Mouse (Mus musculus) neural tube, embryonic 13.5 days (tissue): ENCODE results near the gene Ppox. TPM values are rescaled to one million over a fixed set of nuclear protein-coding genes. Genes with fewer than 3 reads are reported as not detected.
"Not testable (repeated sequence)": the region's sequence is repeated elsewhere in the genome, so short reads cannot be mapped to it uniquely, and the experiment has no call there.

Experiments used
- ATAC-seq: fragments of 200-750 bp; cut with Nextera tagmentation; 2 replicates; pipeline ENCODE4 v1.8.0; 2017; ENCODE audit warnings: low read depth, mild to moderate bottlenecking, moderate TSS enrichment, moderate library complexity
- H3K27ac ChIP-seq: fragments of 300-500 bp; sonication (generic); replicated peaks from 2 replicates; pipeline ENCODE4 v1.5.1; 2015; ENCODE audit warnings: moderate library complexity, mild to moderate bottlenecking, inconsistent platforms
- H3K27me3 ChIP-seq: fragments of 300-500 bp; sonication (generic); 2 replicates; pipeline ENCODE4 v1.6.1; 2015; ENCODE audit warnings: mild to moderate bottlenecking, inconsistent platforms
- H3K36me3 ChIP-seq: fragments of 300-500 bp; sonication (generic); 2 replicates; pipeline ENCODE4 v1.6.1; 2015; ENCODE audit warnings: mild to moderate bottlenecking, inconsistent platforms
- H3K4me1 ChIP-seq: fragments of 300-500 bp; sonication (generic); replicated peaks from 2 replicates; pipeline ENCODE4 v1.6.1; 2015; ENCODE audit warnings: inconsistent platforms
- H3K4me2 ChIP-seq: fragments of 300-500 bp; sonication (generic); 2 replicates; pipeline ENCODE4 v1.6.1; 2015; ENCODE audit warnings: inconsistent platforms, mild to moderate bottlenecking, moderate library complexity
- H3K4me3 ChIP-seq: fragments of 300-500 bp; sonication (generic); 2 replicates; pipeline ENCODE4 v1.5.1; 2015; ENCODE audit warnings: mild to moderate bottlenecking, inconsistent platforms
- H3K9ac ChIP-seq: fragments of 300-500 bp; sonication (generic); 2 replicates; pipeline ENCODE4 v1.6.1; 2015; ENCODE audit warnings: moderate library complexity, mild to moderate bottlenecking, inconsistent platforms
- H3K9me3 ChIP-seq: fragments of 300-500 bp; sonication (generic); 2 replicates; pipeline ENCODE4 v1.6.1; 2016; ENCODE audit warnings: inconsistent platforms
- WGBS: fragments of 180-500 bp; shearing (Covaris S2); methylation state at CpG from one replicate; pipeline ENCODE4 v1.1.7; 2015; 5-methylcytosine and 5-hydroxymethylcytosine counted together
- polyA plus RNA-seq: library from polyadenylated mRNA; unstranded; fragments of >200 nt; fragmentation: Nextera tagmentation; extraction: Ambion mirVana; gene quantifications from 2 replicates; pipeline ENCODE4 v1.2.1, GENCODE M21; 2015

Ppox gene
- polyA plus RNA-seq, 1 experiment from 2014 or later: 47.2 TPM

DNA sequence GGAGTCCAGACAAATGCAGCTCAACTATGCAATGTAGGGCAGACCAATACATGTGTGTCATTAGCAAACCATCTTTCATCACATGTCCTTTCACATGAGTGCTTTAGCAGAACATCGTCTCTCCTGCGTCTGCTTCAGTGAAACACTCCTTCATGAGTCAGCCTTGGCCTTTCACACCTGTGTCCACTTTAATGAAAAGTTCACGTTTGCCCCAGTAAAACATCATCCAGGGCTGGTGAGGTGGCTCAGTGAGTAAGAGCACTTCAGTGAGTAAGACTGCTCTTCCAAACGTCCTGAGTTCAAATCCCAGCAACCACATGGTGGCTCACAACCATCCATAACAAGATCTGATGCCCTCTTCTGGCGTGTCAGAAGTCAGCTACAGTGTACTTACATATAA lies 25.2 kb upstream of the Ppox start:
- H3K27ac ChIP-seq, H3K4me1 ChIP-seq, H3K27me3 ChIP-seq, H3K4me3 ChIP-seq, H3K9me3 ChIP-seq, H3K9ac ChIP-seq, H3K4me2 ChIP-seq, ATAC-seq, H3K36me3 ChIP-seq: not testable (repeated sequence)
- WGBS: 73% methylated on average over 5 of the region's 5 CpGs

DNA sequence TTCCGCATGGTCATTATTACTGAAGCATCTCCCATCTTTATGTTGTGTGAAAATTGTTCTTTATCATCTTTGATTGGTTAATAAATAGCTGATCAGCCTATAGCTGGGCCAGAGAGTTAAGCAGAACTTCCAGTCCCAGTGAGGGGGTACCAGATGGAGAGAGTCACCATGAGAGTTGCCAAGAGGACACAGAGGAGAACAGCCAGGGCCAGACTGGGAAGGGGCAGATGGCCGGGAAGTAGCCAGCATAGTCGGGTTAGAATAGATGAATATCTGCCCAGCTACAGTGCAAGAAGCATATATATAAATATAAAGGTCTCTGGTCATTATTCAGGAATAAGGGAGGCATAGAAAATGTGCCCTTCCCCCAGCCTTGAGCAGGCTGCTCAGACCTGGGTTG lies 17.2 kb upstream of the Ppox start:
- Histone ChIP-seq H3K4me3 (no peak overlapping the region), H3K27ac (no peak overlapping the region), H3K9ac (no peak overlapping the region), H3K4me1 (peaks cover 12% of the 10 kb centered on the region), H3K27me3 (peaks cover 39% of the 10 kb centered on the region), H3K4me2 (no peak overlapping the region), H3K9me3 (no peaks in the 10 kb centered on the region), H3K36me3 (no peaks in the 10 kb centered on the region)
- 75% methylated on average over 3 of the region's 3 CpGs for WGBS
- no peak for ATAC-seq

DNA sequence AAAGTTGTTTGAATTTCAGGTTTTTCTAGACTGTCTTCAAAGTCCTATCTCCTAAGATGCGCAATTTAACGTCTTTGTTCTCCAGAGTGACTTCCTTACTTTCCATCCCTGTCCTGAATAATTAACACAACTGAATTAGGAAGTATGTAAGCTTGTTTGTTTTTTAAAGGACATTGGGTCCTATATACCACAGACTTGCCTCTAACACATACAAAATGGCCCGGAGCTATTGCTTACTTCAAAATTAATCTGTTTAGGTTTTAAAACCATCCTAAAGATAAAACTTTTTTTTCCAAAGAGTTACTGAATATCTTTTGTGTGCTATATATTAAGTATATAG lies 14.0 kb upstream of the Ppox start:
- H3K4me3 ChIP-seq: peak overlapping the region; percentile 63
- 21% methylated on average over 3 of the region's 3 CpGs for WGBS
- peak overlapping the region; percentile 54 for H3K4me2 ChIP-seq
- H3K9ac ChIP-seq: peak overlapping the region; percentile 85
- peak; percentile 19; the same call in 1 of the 2 replicates for ATAC-seq
- peaks cover 36% of the 10 kb centered on the region for H3K27me3 ChIP-seq
- peak overlapping the region; percentile 94 for H3K27ac ChIP-seq
- peaks cover 14% of the 10 kb centered on the region for H3K4me1 ChIP-seq
- no peaks in the 10 kb centered on the region for H3K9me3 ChIP-seq
- peaks cover 1% of the 10 kb centered on the region for H3K36me3 ChIP-seq

DNA sequence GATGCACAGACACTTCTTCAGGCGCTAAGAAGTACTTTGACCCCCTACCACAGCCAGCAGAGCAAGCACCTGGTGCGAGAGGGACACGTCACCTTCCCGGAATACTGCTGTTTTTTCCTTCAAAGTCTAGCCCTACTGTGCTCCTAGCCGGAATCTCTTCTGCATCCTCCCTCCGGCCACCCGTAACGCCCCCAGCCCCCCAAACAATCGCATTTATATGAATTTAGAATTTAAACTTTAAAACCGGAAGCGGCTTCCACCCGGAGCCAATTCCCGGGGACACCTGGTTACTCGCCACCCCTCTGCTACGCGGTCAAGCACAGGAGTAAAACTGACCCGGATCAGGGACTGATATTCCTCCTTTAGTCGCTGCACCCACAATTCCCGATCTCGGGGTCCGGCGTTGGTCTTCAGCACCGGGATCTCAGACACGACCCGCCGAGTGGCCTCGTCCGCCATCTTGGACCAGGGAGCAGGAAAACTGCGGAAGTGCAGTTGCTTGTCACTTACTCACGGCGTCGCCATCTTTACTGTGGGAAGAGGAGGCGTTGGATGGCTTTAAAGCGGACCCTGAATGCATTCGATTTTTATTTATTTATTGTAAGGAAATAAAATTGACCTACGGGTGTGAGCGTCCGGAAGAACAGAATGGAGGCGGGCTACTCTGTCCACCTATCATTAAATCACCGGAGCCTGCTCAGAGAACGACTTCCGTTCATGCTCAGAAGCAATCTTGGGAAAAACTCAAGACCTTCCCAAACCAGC lies 13.5 kb upstream of the Ppox start, which contains the start of gene Ufc1:
TSS of gene Ufc1 (minus strand) at position 727 of the 765 bp plus-strand sequence.
- Histone ChIP-seq H3K4me3 (peak within 1 kb of the TSS; percentile 63), H3K36me3 (peaks cover 7% of the 10 kb centered on the region), H3K27me3 (peaks cover 34% of the 10 kb centered on the region), H3K4me2 (peak within 1 kb of the TSS; percentile 80), H3K4me1 (peaks cover 14% of the 10 kb centered on the region), H3K27ac (peak within 1 kb of the TSS; percentile 94), H3K9me3 (no peaks in the 10 kb centered on the region), H3K9ac (peak within 1 kb of the TSS; percentile 85)
- ATAC-seq: peak; percentile 84
- WGBS: under 1% methylated on average over 42 of the region's 42 CpGs

DNA sequence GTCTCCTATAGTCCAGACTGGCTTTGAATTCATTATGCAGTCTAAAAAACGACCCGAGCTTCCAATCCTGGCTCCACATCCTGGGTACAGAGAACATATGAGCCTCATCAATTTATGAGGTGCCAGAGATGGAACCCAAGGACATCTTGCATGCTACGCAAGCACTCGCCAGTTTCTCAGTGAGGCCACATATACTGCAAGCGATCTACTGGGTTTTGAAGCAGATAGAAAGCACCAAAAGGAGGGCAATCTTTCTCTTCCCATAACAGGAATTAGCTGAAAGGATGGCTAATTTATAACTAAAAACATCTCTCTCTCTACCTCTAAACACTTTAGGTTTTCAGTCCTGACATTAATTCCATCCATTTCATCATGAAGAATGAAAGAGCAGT lies 12.9 kb upstream of the Ppox start:
- Histone ChIP-seq H3K27me3 (peaks cover 33% of the 10 kb centered on the region), H3K9ac (peak overlapping the region; percentile 85), H3K4me2 (peak overlapping the region; percentile 80), H3K9me3 (no peaks in the 10 kb centered on the region), H3K4me3 (peak overlapping the region; percentile 63), H3K4me1 (peaks cover 14% of the 10 kb centered on the region), H3K27ac (peak overlapping the region; percentile 94), H3K36me3 (peaks cover 13% of the 10 kb centered on the region)
- ATAC-seq: no peak
- WGBS: 39% methylated on average over 5 of the region's 5 CpGs

DNA sequence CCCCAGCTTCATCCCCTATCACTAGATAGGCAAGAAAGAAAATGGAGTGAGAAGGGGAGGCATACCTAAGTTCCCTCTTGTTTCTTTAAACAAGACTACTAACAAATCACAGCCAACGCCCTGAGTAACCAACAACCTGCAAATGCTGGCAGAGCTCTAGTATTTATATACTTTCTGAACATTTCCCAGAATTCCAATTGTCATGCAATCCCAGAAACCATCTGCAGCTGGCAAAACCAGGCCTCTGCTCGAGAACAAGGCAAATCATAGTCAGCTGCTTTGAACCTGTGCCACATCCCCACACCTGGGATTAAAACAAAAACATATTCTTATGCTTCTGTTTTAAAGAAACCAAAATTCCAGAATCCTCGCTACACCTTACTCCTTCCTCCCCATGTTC lies 12.4 kb upstream of the Ppox start:
- Histone ChIP-seq H3K36me3 (peaks cover 18% of the 10 kb centered on the region), H3K4me1 (peaks cover 19% of the 10 kb centered on the region), H3K27ac (no peak overlapping the region), H3K9ac (peak overlapping the region; percentile 85), H3K4me2 (peak overlapping the region; percentile 80), H3K9me3 (no peaks in the 10 kb centered on the region), H3K4me3 (peak overlapping the region; percentile 63), H3K27me3 (peaks cover 27% of the 10 kb centered on the region)
- WGBS: 89% methylated on average over 3 of the region's 3 CpGs
- no peak for ATAC-seq

DNA sequence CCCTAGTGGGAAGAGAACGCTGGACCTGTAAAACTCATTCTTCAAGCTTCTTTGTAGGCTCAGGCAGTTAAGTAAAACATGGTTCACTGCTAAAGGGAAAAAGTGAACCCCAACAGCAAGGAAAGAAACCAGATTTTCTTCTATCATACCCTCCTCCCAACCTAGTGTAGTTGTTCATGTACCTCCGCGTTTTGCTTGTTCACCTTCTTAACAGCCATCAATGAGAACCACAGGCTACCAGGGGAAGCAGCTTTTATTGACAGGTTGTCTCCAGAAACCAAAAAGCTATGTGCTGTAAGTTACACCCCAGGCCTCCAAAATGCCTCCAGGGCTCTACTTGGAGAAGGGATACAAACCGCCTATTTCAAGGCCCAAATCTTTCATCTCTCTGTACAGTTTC lies 7.3 kb upstream of the Ppox start:
- peak overlapping the region; percentile 68 for H3K4me2 ChIP-seq
- peaks cover 54% of the 10 kb centered on the region for H3K36me3 ChIP-seq
- H3K9ac ChIP-seq: 0 out of 2 replicates have a peak overlapping the region, but pooled peaks have one; percentile 97
- 61% methylated on average over 4 of the region's 4 CpGs for WGBS
- H3K27ac ChIP-seq: peak overlapping the region; percentile 97
- H3K9me3 ChIP-seq: no peaks in the 10 kb centered on the region
- H3K27me3 ChIP-seq: no peaks in the 10 kb centered on the region
- ATAC-seq: no peak
- H3K4me1 ChIP-seq: peaks cover 41% of the 10 kb centered on the region
- peak overlapping the region; percentile 88 for H3K4me3 ChIP-seq

DNA sequence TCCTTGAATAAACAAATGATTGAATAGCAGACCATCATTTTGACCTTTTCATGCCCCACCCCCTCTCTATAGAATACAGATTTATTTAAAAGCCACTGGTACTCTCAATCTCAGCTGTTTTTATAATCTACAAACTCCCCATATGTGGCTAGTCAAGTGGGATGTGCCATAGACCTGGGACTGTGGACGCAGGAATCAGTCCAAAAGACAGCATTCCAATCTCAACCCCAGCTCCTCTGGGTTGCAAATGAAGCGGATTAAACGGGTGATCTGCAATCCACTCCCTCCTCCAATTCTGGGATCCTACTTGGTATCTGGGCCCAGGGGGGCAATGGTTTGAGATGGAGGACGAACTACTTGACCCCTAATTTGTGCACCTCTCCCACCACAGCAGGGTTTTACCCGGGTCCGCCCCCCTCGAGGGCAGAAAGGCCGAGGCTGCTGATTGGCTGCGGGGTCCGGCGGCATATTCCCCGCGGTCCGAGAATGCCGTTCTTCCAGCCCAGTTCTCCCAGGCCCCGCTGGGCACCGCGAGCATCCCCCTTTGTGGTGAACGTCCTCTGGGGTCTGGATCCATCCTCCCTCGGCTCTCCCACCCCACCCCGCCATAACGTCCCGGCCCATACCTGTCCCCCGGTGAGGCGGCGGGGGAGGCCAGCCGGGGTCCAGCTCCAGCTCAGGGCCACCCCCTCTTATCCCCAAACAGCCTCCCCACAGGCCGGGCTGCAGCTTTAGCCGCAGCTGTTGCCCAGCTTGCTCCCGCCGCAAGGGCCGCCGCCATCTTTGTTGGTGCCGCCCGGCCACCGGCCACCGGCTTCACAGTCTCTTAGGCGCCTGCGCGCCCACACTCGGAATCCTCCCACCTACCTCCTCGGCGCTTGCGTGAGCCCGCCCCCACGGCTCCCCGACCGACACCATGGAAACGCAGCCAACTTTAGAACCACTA lies 6.4 kb upstream of the Ppox start, which contains the start of gene Usp21:
TSS of gene Usp21 (minus strand) at position 856 of the 946 bp plus-strand sequence.
- ATAC-seq: peak; percentile 94
- peak within 1 kb of the TSS; percentile 88 for H3K4me3 ChIP-seq
- H3K4me2 ChIP-seq: peak within 1 kb of the TSS; percentile 68
- H3K27ac ChIP-seq: peak within 1 kb of the TSS; percentile 97
- peaks cover 63% of the 10 kb centered on the region for H3K36me3 ChIP-seq
- H3K27me3 ChIP-seq: no peaks in the 10 kb centered on the region
- peak within 1 kb of the TSS; percentile 97 for H3K9ac ChIP-seq
- H3K4me1 ChIP-seq: peaks cover 38% of the 10 kb centered on the region
- under 1% methylated on average over 49 of the region's 49 CpGs for WGBS
- H3K9me3 ChIP-seq: no peaks in the 10 kb centered on the region

DNA sequence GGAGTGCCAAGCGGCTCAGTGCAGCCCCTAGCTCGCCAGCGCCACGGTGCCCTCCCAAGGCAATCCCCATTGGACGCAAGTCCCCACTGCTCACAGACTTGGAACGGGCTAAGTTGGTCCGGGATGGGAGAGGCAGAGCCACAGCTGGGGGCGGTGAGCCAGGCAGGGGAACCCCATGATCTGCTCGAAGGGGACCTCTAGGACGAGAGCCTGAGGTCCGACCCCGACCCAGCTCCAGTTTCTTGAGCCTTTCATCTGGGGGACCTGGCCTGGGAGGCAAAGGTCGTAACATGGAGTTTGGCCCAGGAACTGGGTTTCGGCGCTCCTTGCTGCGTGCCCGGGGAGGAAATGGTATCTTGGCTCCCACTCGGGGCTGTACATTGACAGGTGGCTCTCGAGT lies 5.5 kb upstream of the Ppox start:
- Histone ChIP-seq H3K27me3 (no peaks in the 10 kb centered on the region), H3K9me3 (no peaks in the 10 kb centered on the region), H3K4me1 (peaks cover 46% of the 10 kb centered on the region), H3K27ac (no peak overlapping the region), H3K4me3 (peak overlapping the region; percentile 88), H3K9ac (peak overlapping the region; percentile 97), H3K4me2 (peak overlapping the region; percentile 68), H3K36me3 (peaks cover 65% of the 10 kb centered on the region)
- ATAC-seq: no peak
- WGBS: 90% methylated on average over 19 of the region's 19 CpGs

DNA sequence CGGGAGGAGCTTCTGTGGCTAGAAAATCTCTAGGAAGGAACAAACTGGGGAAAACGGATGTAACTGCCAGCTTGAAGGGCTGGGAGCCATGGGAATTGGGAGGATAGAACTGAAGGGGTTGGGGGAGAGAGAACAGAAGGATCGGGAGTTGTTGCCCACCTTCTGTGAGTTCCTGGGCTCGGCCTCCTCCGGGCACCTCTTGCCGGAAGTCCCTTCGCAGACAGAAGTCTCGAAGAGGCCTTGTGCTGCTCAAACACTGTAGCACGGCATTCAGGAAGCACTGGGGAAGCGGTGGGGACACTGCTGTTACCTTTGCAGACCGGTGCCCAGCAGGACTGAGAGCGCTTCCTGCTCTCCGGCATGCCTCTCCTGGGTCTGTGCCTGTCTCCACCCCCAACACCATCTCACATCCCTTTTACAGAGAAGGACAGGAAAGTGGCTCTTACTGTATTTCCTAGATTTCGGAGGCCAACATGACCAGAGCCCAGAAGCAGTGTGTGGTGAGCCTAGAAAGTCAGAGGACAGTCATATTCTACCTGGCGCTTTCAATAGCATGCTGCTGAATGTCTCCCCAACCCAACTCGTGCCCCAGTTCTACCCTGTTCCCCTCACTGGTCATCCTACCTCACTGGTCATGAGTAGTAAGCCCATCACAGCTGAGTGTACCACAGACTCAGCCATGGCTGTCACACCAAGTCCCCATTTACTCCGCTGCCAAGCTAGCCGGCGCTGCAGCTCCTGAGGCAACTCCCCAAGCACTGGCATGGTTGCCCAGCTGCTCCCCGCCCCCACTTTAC lies 4.3 kb upstream of the Ppox start:
- Histone ChIP-seq H3K27me3 (no peaks in the 10 kb centered on the region), H3K36me3 (peaks cover 65% of the 10 kb centered on the region), H3K4me3 (no peak overlapping the region), H3K27ac (no peak overlapping the region), H3K9ac (no peak overlapping the region), H3K9me3 (no peaks in the 10 kb centered on the region), H3K4me2 (no peak overlapping the region), H3K4me1 (peaks cover 53% of the 10 kb centered on the region)
- 87% methylated on average over 20 of the region's 20 CpGs for WGBS
- ATAC-seq: no peak

DNA sequence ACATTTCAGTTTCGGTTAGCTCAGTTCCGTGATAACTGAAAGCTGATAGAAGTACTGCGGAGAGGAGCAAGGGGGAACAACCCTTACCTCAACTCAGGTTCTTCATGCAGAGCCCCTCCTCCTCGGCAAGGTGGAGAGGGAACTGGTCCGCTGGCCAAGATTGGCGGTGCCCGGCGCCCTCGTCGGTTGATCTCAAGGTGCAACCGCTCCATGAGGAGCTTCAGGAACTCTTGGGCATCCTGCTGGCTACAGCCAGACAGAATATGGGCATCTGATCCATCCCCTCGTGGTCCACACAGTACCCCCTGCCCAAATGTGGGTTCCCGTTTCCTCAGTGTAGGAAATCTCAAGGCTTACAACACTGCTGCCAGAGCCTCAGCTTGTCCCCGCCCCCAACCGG lies 3.5 kb upstream of the Ppox start:
- Histone ChIP-seq H3K36me3 (peaks cover 58% of the 10 kb centered on the region), H3K27me3 (no peaks in the 10 kb centered on the region), H3K27ac (0 out of 2 replicates have a peak overlapping the region, but pooled peaks have one; percentile 9), H3K4me1 (peaks cover 61% of the 10 kb centered on the region), H3K4me3 (no peak overlapping the region), H3K4me2 (no peak overlapping the region), H3K9me3 (no peaks in the 10 kb centered on the region), H3K9ac (no peak overlapping the region)
- WGBS: 91% methylated on average over 15 of the region's 15 CpGs
- ATAC-seq: no peak
